Mouse (Mus musculus) adrenal gland, adult (tissue): ENCODE measurements around the gene Hfe2.
A peak's percentile ranks its signal among the peaks of the same experiment; 100 is the strongest.

Experiments used
- DNase-seq, 2 experiments: peaks; one replicate each; pipeline ENCODE4 v3.0.0; 2022 to 2023; ENCODE audit warnings: low spot score in 1 of 2; ENCODE audit not compliant: inconsistent age in 2 of 2

The Hfe2 gene

DNA sequence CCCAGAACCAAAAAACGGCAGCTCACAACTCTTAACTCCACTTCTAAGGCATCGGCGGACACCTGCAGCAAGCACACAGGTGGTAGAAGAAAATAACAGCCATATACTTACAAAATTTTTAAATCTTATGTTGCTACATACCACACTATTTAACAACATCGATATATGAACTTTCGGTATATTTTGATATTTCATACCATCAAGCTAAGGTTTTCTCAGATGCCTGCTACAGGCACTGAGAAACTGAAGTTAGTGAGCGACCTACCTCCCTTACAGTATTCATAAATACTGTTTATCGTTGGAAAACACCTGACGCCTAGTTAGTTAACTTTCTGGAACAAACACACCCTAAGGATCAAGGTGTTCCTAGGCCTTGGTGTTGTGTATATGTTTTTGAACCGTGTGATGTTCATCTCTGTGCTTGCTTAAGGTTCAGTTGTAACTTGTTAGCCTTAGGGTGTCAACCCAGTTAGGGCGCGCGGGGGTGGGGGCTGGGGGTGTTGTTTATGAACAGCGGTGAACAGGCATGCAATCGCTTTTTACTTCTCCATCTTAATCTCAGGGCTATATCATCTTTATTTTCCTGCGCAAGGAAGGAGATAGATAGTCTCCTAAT lies 31.1 kb downstream of the Hfe2 start:
- peak in 1 of 2 experiments; percentile 40 for DNase-seq

DNA sequence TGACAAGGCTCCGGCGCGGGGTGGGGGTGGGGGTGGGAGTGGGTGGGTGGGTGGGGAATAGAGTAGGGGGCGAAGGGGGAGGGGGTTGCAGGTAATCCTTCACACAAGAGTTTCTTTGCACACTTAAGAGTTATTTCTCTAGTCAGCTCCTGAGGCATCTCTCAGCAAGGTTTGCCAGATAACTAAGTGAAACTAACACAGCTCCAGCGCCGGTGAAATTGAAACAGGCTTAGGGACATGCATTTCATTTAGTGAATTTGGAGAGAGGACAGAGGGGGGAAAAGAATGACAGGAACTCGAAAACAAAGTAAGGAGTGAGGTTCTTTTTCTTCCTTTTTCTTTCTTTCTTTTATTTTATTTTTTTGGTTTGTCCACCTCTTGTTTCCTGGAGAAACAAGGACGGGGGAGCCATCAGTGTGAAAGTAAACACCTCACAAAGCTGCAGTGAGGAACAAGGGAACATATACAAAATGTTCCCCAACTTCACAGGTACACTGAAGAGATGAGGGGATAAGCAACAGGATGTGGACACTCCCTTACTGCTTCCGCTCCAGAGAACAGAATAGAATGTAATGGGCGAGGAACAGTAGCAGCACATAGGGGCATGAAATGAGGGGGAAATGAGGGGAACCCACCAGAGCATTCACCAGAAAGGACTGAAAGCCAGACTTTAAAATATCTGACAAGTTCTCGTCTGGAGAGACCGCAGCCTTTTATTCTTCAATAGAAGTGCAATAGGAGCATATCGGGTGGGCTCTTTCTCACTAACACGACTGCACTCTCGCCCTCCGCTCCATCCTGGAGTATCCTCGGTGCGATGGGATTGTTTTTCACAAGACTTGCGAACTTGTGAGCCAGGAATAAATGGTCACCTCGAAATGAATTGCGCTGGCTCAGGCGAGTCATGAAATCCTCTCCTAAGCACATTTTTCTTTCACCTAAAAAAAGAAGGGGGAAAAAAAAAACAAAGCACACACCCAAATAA lies 32.0 kb downstream of the Hfe2 start:
- DNase-seq, result peak in 1 of 2 experiments; percentile 77

GRCm38 (mm10) chr3:96557694-96558093 lies 32.7 kb downstream of the Hfe2 start, which contains the start of gene Txnip:
Gene Txnip (plus strand): TSS chr3:96557957.
- DNase-seq, result peak; percentile 100

DNA sequence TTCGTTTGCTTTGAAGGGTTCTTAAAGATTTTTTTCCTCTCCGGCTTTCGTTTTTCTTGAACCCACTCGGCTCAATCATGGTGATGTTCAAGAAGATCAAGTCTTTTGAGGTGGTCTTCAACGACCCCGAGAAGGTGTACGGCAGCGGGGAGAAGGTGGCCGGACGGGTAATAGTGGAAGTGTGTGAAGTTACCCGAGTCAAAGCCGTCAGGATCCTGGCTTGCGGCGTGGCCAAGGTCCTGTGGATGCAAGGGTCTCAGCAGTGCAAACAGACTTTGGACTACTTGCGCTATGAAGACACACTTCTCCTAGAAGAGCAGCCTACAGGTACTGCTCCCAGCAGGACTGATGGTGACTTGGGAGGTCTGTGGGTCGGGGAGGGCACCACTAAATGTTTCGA lies 33.2 kb downstream of the Hfe2 start:
- no peak for DNase-seq

DNA sequence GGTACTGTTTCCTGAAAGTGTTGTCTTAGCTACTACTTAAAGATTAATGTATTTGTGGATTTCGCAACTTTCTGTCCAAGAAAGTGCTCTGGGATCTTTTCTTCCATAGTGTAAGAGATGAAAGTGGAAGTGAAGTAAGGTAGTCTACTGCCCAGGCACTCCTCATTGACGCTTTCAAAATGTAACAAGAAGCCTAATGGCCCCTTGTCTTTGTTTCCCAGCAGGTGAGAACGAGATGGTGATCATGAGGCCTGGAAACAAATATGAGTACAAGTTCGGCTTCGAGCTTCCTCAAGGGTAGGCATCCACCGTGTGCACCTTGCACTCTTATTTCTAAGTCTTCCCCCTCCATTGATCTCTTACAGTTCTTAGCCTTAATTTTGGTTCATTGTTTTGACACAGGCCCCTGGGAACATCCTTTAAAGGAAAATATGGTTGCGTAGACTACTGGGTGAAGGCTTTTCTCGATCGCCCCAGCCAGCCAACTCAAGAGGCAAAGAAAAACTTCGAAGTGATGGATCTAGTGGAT lies 33.8 kb downstream of the Hfe2 start:
- peak in 1 of 2 experiments; percentile 72 for DNase-seq

GRCm38 (mm10) chr3:96559398-96559910 lies 34.5 kb downstream of the Hfe2 start:
- peak in 1 of 2 experiments; percentile 77 for DNase-seq

DNA sequence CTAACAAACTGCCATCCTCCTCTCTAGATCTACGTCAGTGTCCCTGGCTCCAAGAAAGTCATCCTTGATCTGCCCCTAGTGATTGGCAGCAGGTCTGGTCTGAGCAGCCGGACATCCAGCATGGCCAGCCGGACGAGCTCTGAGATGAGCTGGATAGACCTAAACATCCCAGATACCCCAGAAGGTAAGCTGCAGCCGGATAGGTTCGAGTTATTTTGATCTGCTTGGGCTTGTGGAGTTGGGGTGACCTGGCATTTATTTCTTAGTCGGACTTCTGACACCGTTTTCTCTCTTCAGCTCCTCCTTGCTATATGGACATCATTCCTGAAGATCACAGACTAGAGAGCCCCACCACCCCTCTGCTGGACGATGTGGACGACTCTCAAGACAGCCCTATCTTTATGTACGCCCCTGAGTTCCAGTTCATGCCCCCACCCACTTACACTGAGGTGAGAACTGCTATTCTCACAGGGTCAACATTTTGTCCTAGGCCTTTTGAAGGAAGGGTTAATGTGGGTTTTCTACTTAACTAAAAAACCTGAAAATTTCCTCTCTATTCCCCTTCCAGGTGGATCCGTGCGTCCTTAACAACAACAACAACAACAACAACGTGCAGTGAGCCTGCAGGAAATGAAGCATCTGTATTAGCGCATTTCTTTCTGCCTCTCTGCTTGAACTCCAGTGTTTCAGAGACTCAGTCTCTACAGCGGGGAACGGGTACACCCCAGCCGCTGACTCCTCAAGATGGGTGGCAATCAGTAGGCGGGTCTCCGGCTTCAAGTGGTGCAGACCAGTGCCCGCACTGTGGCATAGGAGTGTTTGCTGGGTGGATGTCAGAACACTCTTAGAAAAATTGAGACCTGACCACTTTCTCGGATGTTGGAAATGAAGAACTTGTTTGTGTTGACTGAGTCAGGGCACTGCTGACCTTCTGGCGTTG lies 35.2 kb downstream of the Hfe2 start:
- DNase-seq, result peak in 1 of 2 experiments; percentile 80

- DNase-seq, result peak in 1 of 2 experiments; percentile 71
Observed at GRCm38 (mm10) chr3:96560881-96561668, 36.1 kb downstream of the Hfe2 start.

DNA sequence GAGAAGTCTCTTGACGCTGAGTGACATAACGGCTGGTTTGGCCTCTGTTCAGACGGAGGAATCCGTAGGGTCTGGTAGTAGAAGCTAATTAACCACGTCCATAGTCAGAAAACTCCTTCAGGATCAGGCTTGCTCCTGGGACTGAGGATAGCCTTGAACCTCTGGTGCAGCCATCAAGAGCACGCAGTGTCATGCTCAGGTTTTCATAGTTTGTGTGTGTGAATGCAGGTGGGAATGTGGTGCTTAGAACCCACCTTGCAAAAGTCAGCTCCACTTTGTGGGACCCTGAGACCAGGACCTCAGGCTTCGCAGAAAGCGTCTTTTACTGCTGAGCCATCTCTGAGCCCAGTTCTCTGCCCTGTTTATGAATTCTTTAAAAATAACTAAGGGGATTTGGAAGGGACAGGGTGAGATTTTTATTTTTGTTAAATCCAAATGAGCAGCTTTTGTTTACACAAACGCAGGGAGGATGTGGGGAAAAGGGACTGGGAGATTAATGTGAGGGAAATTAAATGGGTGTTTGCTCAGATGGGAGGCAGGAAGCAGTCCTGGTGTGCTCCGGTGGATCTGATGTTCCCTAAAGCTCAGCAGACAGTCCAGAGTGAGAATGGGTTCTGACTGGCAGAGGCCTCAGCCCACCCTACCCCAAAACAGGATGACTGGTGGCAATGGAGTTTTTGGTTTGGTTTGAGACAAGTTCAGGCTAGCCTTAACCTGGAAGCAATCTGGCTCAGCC lies 37.1 kb downstream of the Hfe2 start:
- DNase-seq, result peak in 1 of 2 experiments; percentile 77

- DNase-seq, result peak in 1 of 2 experiments; percentile 55
Observed at GRCm38 (mm10) chr3:96563267-96563666, 38.3 kb downstream of the Hfe2 start.

GRCm38 (mm10) chr3:96563911-96564632 lies 39.1 kb downstream of the Hfe2 start:
- peak in 1 of 2 experiments; percentile 74 for DNase-seq

DNA sequence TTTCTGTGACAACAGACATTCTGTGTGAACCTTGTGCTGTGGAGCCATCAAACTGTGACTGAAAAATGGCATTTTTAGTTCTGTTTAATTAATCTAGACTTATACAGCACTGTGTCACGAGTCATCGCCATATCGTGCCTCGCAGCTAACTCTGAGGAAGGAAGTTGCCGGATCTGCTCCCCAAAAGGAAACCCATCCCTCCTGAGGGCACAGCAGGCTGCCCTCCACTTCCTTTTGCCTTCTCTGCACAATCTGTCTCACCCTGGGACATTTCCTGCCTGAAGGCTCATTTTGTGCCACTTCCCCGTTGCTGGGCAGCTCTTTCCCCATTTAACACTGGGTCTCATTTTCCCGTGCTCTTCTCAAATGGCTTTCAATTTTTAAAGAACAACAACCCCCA lies 39.7 kb downstream of the Hfe2 start:
- DNase-seq, result peak; percentile 62 to 79

DNA sequence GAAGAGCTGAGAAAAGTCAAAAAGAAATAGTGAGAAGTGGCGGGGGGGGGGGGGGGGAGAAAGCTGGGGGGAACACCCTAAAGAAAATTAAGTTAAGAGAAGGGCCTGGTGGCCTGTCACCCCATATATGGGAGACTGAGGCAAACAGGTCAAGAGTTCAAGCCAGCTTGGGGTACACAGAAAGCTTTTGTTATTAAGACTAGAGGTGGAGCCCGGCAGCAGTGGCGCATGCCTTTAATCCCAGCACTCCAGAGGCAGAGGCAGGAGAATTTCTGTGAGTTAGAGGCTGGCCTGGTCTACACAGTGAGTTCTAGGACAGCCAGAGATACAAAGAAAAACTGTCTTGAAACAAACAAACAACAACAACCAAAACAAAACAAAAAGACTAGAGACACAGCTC lies 40.1 kb downstream of the Hfe2 start:
- no peak for DNase-seq

DNA sequence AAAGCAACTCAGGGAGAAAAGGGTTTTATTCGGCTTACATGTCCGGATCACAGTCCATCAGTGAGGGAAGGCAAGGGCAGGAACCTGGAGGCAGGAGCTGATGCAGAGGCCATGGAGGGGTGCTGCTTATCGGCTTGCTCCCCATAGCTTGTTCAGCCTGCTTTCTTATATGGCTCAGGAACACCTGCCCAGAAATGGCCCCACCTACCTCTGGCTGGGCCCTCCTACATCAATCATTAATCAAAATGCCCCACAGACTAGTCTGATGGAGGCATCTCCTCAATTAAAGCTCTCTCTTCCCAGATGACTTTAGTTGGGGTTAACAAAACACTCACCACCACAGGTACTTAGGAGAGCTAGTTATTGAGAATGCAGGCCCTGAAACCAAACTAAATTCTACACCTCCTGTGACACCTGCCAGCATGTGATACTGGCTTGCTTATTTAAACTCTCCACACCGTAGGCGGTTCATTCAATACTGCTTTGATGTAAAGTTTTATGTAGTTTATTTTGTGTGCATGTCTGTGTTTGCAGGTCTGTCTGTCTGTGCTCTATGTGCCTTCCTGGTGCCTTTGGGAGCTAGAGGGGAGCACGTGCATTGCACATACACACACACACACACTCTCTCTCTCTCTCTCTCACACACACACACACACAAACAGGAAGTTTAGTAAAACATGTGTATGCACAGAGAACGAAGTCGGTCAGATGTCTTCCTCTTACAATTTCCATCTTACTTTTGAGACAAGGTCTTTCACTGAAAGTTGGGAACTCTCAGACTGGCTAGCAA lies 41.9 kb downstream of the Hfe2 start:
- no peak for DNase-seq

DNA sequence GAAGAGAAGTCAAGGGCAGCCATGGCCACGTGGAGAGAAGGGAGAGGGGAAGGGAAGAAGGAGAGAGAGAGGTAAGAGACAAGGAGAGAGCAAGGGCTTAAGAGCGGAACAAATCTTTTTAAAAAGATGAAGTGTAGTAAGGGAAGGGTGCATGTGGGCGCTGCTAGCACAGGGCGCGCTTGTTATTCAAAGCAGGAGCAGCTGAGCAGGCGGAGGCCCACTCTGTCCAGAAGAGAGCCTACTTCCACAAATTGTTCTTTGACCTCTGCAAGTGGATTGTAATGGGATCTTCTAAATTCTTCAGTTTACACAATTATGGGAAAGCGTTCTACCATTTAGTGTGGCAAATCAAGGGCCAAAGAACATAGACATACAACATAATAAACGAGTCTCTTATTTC lies 43.6 kb downstream of the Hfe2 start:
- no peak for DNase-seq

GRCm38 (mm10) chr3:96569506-96569905 lies 44.5 kb downstream of the Hfe2 start:
- no peak for DNase-seq

- no peak for DNase-seq
Observed at GRCm38 (mm10) chr3:96569966-96570605, 45.1 kb downstream of the Hfe2 start.
